Mouse (Mus musculus) forebrain, postnatal 0 days (tissue): ENCODE results near the gene Btnl10. TPM values are rescaled to one million over a fixed set of nuclear protein-coding genes. Genes with fewer than 3 reads are reported as not detected.

Source experiments
- ATAC-seq: fragments of 200-750 bp; cut with Nextera tagmentation; 2 replicates; pipeline ENCODE4 v1.8.0; 2017; ENCODE audit warnings: mild to moderate bottlenecking, moderate library complexity
- DNase-seq: peaks from one replicate; pipeline ENCODE4 v3.0.0-alpha.2; 2015
- H3K27ac ChIP-seq: fragments of 300-500 bp; sonication (generic); 2 replicates; pipeline ENCODE4 v1.5.1; 2014; ENCODE audit warnings: low read depth, mild to moderate bottlenecking, antibody characterized with exemption, low read length, moderate library complexity, mixed read lengths
- H3K27me3 ChIP-seq: fragments of 300-500 bp; sonication (generic); 2 replicates; pipeline ENCODE4 v1.6.1; 2014; ENCODE audit warnings: mild to moderate bottlenecking, low read length, mixed read lengths; ENCODE audit not compliant: insufficient read depth
- H3K36me3 ChIP-seq: fragments of 300-500 bp; sonication (generic); 2 replicates; pipeline ENCODE4 v1.6.1; 2014; ENCODE audit warnings: mild to moderate bottlenecking, moderate library complexity; ENCODE audit not compliant: insufficient read depth
- H3K4me1 ChIP-seq: fragments of 300-500 bp; sonication (generic); 2 replicates; pipeline ENCODE4 v1.6.1; 2014; ENCODE audit warnings: antibody characterized with exemption; ENCODE audit not compliant: insufficient read depth
- H3K4me2 ChIP-seq: fragments of 300-500 bp; sonication (generic); 2 replicates; pipeline ENCODE4 v1.6.1; 2014; ENCODE audit warnings: low read depth, mild to moderate bottlenecking, moderate library complexity
- H3K4me3 ChIP-seq: fragments of 300-500 bp; sonication (generic); 2 replicates; pipeline ENCODE4 v1.5.1; 2014; ENCODE audit warnings: low read depth, low read length, mixed read lengths
- H3K9ac ChIP-seq: fragments of 300-500 bp; sonication (generic); 2 replicates; pipeline ENCODE4 v1.6.1; 2014; ENCODE audit warnings: mild to moderate bottlenecking
- H3K9me3 ChIP-seq: fragments of 300-500 bp; sonication (generic); 2 replicates; pipeline ENCODE4 v1.6.1; 2016; ENCODE audit warnings: low read length
- CTCF ChIP-seq: sonication (generic); IDR thresholded peaks from 2 replicates; pipeline ENCODE4 v1.5.1; 2016; ENCODE audit warnings: antibody characterized with exemption, control low read depth, low read depth
- WGBS: fragments of 180-500 bp; shearing (Covaris S2); extraction: QIAGEN DNeasy Blood & Tissue Kit; methylation state at CpG from one replicate; pipeline ENCODE4 v1.1.7; 2014; 5-methylcytosine and 5-hydroxymethylcytosine counted together
- polyA plus RNA-seq: library from polyadenylated mRNA; unstranded; fragments of >200 nt; fragmentation: Nextera tagmentation; extraction: Ambion mirVana; gene quantifications from 2 replicates; pipeline ENCODE4 v1.2.1, GENCODE M21; 2015
- total RNA-seq: library from RNA; depleted of rRNA; stranded (reverse); fragments of >200 nt; gene quantifications from 2 replicates; pipeline ENCODE4 v1.2.3, GENCODE M21; 2014; rRNA removed

Gene Btnl10
- total RNA-seq = 0.10 TPM in 1 of 2 replicates, not detected in the other
- polyA plus RNA-seq = not detected in 2 replicates

GRCm38 (mm10) chr11:58917745-58918366 lies at the start of gene Btnl10:
Gene Btnl10 (plus strand): TSS chr11:58917908.
- Histone ChIP-seq H3K4me1 (no peaks in the 10 kb centered on the region; the same call in 1 of the 2 replicates), H3K27me3 (no peaks in the 10 kb centered on the region; the same call in 1 of the 2 replicates), H3K9me3 (no peaks in the 10 kb centered on the region), H3K9ac (no peak within 1 kb of the TSS), H3K4me2 (no peak within 1 kb of the TSS), H3K36me3 (no peaks in the 10 kb centered on the region), H3K27ac (no peak within 1 kb of the TSS), H3K4me3 (no peak within 1 kb of the TSS)
- 87% methylated on average over 12 of the region's 12 CpGs for WGBS
- ATAC-seq (no peak), DNase-seq (no peak)
- no peak for TF ChIP-seq CTCF

GRCm38 (mm10) chr11:58867954-58868330 lies 49.8 kb upstream of the Btnl10 start:
- no peak for TF ChIP-seq CTCF
- DNase-seq = no peak
- 79% methylated on average over 6 of the region's 6 CpGs for WGBS
- Histone ChIP-seq H3K4me1 (peaks cover 8% of the 10 kb centered on the region), H3K9me3 (no peaks in the 10 kb centered on the region), H3K27me3 (no peaks in the 10 kb centered on the region), H3K36me3 (peaks cover 15% of the 10 kb centered on the region), H3K9ac (peak overlapping the region; percentile 82), H3K27ac (no peak overlapping the region), H3K4me3 (peak overlapping the region; percentile 70), H3K4me2 (peak overlapping the region; percentile 73)
- ATAC-seq = no peak

- H3K27me3 ChIP-seq = no peaks in the 10 kb centered on the region
- no peak overlapping the region for H3K9ac ChIP-seq
- DNase-seq (no peak), ATAC-seq (no peak)
- no peak for TF ChIP-seq CTCF
- 86% methylated on average over 4 of the region's 4 CpGs for WGBS
- no peak overlapping the region for H3K27ac ChIP-seq
- no peak overlapping the region for H3K4me3 ChIP-seq
- H3K36me3 ChIP-seq = peaks cover 15% of the 10 kb centered on the region
- H3K9me3 ChIP-seq = no peaks in the 10 kb centered on the region
- no peak overlapping the region for H3K4me2 ChIP-seq
- H3K4me1 ChIP-seq = peaks cover 8% of the 10 kb centered on the region
Measured at GRCm38 (mm10) chr11:58870961-58871360, 46.7 kb upstream of the Btnl10 start.

GRCm38 (mm10) chr11:58883756-58884155 lies 34.0 kb upstream of the Btnl10 start:
- Histone ChIP-seq H3K9ac (no peak overlapping the region), H3K36me3 (peaks cover 45% of the 10 kb centered on the region), H3K27me3 (no peaks in the 10 kb centered on the region), H3K4me2 (no peak overlapping the region), H3K27ac (no peak overlapping the region), H3K4me1 (no peaks in the 10 kb centered on the region), H3K9me3 (no peaks in the 10 kb centered on the region), H3K4me3 (no peak overlapping the region)
- DNase-seq (no peak), ATAC-seq (no peak)
- no peak for TF ChIP-seq CTCF
- 85% methylated on average over 8 of the region's 8 CpGs for WGBS

- no peak overlapping the region for H3K9ac ChIP-seq
- H3K4me3 ChIP-seq = no peak overlapping the region
- WGBS = 91% methylated on average over 10 of the region's 10 CpGs
- no peak overlapping the region for H3K27ac ChIP-seq
- no peak for ATAC-seq
- H3K9me3 ChIP-seq = no peaks in the 10 kb centered on the region
- H3K27me3 ChIP-seq = no peaks in the 10 kb centered on the region
- TF ChIP-seq CTCF = no peak
- peaks cover 55% of the 10 kb centered on the region for H3K36me3 ChIP-seq
- H3K4me2 ChIP-seq = no peak overlapping the region
- no peaks in the 10 kb centered on the region for H3K4me1 ChIP-seq
- no peak for DNase-seq
Measured at GRCm38 (mm10) chr11:58890511-58890910, 27.2 kb upstream of the Btnl10 start.

GRCm38 (mm10) chr11:58894456-58894855 lies 23.3 kb upstream of the Btnl10 start:
- Histone ChIP-seq H3K9me3 (no peaks in the 10 kb centered on the region), H3K4me2 (no peak overlapping the region), H3K4me3 (no peak overlapping the region), H3K9ac (no peak overlapping the region), H3K4me1 (no peaks in the 10 kb centered on the region), H3K27ac (no peak overlapping the region), H3K27me3 (no peaks in the 10 kb centered on the region), H3K36me3 (peaks cover 66% of the 10 kb centered on the region)
- ATAC-seq (no peak), DNase-seq (no peak)
- 71% methylated on average over 6 of the region's 6 CpGs for whole genome bisulfite sequencing
- no peak for TF ChIP-seq CTCF

GRCm38 (mm10) chr11:58897485-58897884 lies 20.2 kb upstream of the Btnl10 start:
- Histone ChIP-seq H3K4me2 (no peak overlapping the region), H3K9ac (no peak overlapping the region), H3K4me1 (no peaks in the 10 kb centered on the region), H3K27me3 (no peaks in the 10 kb centered on the region), H3K27ac (no peak overlapping the region), H3K9me3 (no peaks in the 10 kb centered on the region), H3K4me3 (no peak overlapping the region), H3K36me3 (peaks cover 57% of the 10 kb centered on the region)
- ATAC-seq = no peak
- 74% methylated on average over 6 of the region's 6 CpGs for WGBS
- no peak for TF ChIP-seq CTCF
- DNase-seq = no peak
